Mouse (Mus musculus): ENCODE data around the gene Slc7a15.
"Not testable (repeated sequence)": the region's sequence is repeated elsewhere in the genome, so short reads cannot be mapped to it uniquely, and the experiment has no call there.

GRCm38 (mm10) chr12:8638411-8639087, 39.7 kb upstream of the Slc7a15 start:
- TF ChIP-seq CTCF (IDR thresholded peaks at IDR 0.05; ENCODE audit: extremely low read depth, insufficient read depth, insufficient read length, insufficient replicate concordance), result peak; percentile 69; the same call in 1 of the 2 replicates
- not testable (repeated sequence) for TF ChIP-seq POLR2A (IDR thresholded peaks at IDR 0.05; ENCODE audit: low read depth, low read length)

Data from spleen, adult 2 months (tissue).